Mouse (Mus musculus): Measurements from ENCODE around the gene Foxj1.

The Foxj1 gene

DNA sequence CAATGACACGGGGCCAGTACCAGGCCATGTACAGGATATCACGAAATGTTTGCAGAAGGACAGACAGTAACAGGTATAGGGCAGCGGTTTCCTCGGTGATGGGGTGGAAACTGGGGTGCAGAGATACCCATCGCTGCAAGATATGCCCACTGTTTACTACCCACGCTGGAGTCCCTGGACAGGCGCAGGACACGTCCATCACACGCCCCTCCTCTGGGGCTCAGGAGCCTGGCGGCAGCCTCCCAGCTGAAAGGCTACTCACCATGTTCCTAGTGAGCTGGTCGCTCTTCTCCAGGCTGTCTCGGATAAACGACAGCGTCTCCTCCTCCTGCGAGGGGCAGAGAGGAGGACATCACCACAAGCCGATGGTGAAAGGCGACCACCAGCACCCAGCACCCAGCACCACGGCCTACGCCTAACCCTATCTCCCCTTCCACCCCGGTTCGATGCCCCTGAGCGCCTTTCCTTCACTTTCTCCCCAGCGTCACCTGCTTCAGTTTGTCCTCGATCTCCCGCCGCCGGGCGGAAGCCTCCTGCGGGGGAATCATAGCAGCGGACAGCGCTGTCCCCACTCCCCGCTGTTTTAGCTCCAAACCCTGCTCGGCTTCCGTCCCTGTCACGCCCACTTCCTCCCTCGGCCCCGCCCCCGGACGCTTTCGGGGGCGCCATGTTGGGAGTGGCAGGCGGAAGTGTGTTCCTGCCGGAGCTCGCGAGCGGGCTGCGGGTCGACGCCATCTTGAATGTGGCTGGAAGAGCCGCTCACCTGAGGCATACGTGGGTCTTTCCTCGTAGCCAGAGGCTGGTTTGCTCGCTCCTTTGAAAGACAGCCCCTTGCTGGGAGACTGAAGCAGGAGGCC is 28.8 kb downstream of the Foxj1 start:
- in situ Hi-C loops (cut with MboI, MseI): no loop called here

DNA sequence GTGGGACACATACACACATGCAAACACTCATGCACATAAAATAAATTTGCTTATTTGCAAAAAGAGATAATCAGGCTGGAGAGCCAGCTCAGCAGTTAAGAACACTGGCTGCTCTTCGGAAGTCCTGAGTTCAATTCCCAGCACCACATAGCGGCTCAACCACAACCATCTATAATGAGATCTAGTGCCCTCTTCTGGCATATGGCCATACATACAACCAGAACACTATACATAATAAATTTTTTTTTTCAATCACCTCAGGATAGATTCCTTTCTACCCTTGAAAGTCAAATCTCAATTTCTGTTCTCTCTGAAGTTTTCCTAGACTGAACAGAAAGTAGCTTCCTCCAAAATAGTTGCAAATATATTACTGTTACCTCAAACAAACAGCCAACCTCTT is 29.8 kb downstream of the Foxj1 start:
- in situ Hi-C loops (cut with MboI, MseI): no loop called here

DNA sequence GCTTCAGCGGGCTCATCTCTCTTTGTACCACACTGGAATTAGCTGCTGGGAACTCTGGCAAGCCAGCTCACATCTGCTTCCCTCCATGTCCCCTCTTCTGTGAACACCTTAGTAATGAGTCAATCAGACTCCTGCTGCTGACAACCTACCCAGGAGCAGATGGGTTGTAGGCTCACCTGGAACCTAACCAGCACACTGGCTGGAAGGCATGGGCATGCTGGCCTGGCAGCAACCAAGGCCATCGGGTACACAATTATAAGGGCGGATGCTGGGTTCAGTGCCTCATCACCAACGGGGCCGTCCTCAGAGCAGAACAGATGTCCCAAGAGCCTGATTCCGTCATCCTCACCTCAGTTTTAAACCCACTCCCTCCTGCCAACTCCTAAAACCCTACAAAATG is 36.6 kb downstream of the Foxj1 start:
- in situ Hi-C loops (cut with MboI, MseI): loop anchor here (5.0 kb wide), 1 partner anchor 76 kb away; no protein-coding TSS in a partner anchor

DNA sequence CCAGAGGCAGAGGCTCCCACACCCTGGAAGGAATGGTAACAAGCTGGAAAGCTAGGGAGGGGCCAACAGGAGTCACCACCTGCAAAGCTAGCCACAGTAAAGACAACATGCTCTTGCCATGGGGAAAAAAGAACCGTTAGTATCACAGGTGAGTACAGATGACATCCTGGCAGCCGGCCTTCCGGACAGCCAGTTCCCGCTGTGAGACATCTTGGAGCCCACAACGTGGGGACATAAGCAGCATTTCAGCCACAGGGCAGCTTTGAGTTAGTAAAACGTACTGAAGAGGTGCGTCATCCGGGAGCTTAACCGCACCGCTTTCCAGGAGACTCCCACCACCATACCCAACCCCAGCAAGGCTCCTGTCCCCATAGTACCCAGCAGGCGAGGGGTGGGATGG is 37.0 kb downstream of the Foxj1 start:
- in situ Hi-C loops (cut with MboI, MseI): loop anchor here (5.0 kb wide), 1 partner anchor 76 kb away; no protein-coding TSS in a partner anchor

DNA sequence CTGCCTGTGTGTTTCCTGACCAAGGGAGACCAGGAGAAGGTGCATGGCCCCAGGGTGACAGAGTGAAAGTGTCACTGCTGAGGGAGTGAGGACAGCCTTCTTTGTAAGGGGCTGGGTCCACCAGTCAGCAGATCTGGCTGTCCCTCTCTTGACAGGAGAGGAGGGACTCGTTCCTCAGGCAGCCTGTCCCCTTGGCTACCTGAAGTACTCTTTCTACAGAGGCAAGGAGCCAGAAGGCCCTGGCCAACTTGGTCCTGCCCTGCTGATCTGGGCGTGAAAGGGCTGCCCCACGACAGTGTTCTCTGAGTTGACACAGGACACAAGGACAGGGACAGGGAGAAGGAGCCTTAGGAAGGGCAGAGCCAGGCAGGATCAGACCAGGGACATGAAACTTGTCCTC is 38.2 kb downstream of the Foxj1 start:
- in situ Hi-C loops (cut with MboI, MseI): loop anchor here (5.0 kb wide), 1 partner anchor 75 kb away; no protein-coding TSS in a partner anchor

DNA sequence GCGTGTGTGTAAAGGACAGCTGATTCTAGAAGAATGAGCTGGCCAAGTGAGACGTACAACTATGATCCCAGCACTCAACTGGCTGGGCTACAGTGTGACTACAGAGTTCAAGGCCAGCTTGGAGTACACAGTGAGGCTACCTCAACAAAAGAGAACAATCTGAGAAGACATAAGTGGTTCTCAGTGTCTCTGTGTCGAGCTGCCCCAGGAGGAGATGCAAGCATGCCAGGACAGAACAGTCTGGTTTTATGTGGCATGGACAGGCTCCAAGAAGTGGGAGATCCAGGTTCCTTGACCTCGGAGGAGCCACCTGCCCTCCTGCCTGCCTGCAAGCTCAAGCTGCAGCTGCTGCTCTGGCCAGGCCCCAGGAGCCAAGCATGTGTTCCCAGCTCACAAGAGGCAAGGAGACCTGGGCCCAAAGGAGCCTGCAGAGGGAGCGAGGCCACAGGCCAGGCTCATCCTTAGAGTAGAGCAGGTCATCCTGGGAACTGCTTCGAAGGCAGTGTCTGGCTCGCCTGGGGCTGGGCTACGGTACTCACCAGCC is 38.9 kb downstream of the Foxj1 start:
- in situ Hi-C loops (cut with MboI, MseI): loop anchor here (5.0 kb wide), 1 partner anchor 74 kb away; no protein-coding TSS in a partner anchor

DNA sequence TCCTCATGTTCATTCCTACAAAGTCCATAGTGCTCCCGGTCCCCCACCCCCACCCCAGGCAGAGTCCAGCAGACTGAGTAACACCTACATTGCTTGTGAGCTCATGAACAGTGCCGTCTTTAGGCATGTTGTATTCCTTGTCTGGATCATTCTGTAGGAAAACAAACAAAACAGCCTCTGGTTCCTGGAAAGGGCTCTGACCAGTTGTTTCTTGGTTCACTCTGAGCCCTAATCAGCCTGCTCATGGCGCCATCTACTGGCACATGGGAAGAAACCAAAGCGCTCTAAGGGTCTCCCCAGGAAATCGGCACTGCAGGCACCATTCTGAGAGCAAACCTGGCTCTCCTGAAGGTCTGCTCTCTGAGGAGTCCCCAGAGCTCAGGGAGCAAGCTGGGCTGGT is 40.9 kb downstream of the Foxj1 start:
- in situ Hi-C loops (cut with MboI, MseI): no loop called here

DNA sequence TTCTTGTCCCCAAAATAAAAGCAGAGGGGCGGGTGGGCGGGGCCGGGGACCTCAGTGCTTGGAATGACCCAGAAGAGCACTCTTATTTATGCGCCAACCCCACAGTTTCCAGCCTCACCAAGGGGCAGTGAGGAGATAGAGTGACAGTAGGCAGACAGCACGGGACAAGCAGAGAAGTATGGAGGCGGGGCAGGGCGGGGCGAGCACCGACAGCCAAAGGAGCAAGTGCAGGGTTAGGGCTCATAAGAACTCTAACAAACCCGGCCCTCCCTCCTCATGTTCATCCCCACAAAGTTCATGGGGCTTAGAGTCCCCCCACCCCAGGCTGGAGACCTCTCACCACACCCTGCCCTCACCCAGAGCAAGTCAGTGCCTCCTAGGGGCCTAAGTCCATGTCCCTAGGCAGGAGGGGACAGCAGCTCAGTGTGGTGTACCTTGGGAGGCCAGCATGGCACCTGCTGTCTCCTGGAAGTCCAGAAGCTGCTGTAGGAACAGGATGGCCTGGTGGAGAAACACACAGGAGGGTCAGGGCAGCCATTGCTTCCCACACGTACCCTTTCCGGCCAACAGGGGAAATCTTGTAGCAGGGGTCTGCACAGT is 41.6 kb downstream of the Foxj1 start:
- in situ Hi-C loops (cut with MboI, MseI): no loop called here

DNA sequence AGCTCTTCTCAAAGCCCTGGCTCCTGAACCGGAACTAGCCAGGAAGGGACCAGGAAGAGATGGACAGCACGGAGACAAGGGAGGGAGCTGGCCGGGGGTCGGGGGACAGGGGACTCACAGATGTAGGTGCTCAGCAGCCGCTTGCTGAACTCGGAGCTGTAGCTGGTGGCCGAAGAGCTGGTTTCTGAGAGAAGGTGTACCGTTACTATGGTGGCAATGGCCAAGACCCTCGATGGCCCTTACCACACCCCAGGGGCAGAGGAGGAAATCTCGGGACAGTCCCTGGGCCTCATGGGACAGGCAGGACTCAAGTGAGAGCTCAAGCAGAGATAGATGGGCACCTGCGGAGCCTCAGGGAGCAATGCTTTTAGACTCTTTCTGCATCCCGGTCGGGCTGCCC is 42.8 kb downstream of the Foxj1 start:
- in situ Hi-C loops (cut with MboI, MseI): no loop called here

DNA sequence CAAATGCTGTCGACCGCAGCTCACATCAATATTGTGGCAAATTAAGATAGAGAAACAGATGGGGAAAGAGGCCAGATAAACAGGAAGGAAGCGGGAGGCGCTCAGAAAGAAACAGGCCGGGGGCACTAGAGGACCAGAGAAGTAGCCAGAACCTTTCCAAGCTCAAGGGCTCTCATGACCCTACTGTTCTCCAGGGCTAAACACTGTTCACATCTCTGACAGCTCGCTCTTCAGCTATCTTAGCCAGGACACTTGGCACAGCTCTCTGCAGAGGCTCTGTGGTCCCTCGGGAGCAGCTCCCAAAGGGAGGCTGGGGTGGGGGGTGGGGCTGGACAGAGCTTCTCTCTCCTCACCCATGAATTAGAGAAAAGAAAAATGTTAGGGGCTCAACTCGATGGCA is 44.6 kb downstream of the Foxj1 start:
- in situ Hi-C loops (cut with MboI, MseI): no loop called here

DNA sequence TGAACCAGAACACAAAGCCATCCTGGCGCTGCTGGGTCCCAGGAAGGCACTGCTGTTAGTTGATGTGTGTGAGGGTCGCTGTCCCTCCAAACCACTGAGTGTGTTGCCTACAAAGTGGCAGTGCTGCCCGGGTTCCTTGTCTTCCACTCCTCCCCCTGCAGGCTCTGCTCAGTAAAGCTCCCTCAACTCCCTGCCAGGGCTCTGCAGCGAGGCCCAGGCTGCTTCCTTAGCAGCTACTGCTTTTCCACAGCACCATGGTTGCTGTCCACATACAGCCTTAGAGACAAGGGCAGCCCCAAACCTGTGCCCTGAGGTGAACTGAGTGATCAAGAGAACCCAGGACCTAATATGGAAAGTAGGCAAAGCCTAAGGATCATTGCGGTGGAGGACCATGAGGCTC is 47.8 kb downstream of the Foxj1 start:
- in situ Hi-C loops (cut with MboI, MseI): no loop called here

DNA sequence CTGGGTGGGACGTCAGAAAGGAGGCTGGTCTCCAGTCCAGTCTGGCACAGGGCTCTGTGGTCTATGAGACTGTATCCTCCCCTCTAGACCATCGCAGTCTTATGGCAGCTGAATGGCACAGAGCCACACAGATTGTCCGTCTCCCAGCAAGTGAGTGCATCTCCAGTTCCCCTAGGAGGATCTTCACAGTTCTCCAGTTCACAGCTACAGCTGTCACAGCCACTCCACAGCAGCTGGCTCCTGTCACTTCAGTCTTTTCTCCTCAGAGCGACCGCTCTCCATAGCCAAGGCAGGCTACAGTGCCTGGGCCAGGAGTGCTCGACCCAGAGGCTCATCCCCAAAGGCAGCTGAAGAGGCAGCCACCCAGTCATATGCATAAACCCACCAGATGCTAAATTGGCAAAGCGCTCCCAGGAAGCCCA is 49.4 kb downstream of the Foxj1 start:
- in situ Hi-C loops (cut with MboI, MseI): no loop called here

DNA sequence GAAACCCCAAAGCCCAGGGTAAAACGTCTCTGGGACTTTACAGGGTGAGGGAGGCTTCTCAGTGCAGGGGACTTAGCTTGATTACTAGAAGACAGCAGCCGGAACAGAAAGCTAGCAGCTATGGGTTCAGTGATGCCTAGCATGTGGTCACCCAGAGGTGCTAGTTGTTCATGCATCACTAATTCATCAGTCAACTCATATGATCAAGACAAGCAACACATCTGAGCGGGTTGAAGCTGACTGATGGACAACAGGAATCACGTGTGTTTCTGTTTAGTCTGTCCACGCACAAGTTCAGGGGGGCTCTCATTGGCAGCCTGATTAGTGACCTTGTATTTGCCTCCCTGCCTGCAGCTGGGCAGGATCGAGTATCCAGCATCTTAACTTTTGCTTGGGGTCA is 51.2 kb downstream of the Foxj1 start:
- in situ Hi-C loops (cut with MboI, MseI): no loop called here

DNA sequence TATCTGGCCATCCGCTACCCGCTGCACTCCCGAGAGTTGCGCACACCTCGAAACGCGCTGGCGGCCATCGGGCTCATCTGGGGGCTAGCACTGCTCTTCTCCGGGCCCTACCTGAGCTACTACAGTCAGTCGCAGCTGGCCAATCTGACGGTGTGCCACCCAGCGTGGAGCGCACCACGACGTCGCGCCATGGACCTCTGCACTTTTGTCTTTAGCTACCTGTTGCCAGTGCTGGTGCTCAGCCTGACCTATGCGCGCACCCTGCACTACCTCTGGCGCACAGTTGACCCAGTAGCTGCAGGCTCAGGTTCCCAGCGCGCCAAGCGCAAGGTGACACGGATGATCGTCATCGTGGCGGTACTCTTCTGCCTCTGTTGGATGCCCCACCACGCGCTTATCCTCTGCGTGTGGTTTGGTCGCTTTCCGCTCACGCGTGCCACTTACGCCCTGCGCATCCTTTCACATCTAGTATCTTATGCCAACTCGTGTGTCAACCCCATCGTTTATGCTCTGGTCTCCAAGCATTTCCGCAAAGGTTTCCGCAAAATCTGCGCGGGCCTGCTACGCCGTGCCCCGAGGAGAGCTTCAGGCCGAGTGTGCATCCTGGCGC is 52.2 kb downstream of the Foxj1 start:
- in situ Hi-C loops (cut with MboI, MseI): no loop called here

DNA sequence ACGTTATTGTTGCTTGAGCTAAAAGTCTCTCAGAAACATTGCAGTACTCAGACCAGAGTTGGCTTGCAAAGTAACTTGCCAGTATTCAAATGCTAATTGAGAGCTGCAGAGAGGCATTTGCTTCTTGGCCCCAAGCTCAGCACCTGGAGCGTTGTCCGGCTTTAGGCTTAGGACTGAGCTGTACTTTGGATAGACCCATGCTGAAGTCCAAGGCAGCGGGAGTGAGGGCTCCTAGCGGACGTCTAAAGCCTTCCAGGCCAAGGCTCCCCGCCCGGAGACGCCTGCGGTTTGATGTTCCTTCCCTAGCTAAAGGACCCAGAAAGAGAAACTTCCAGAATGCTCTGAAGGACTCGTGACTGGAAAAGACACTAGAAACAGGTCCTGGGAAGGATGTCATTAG is 53.1 kb downstream of the Foxj1 start:
- in situ Hi-C loops (cut with MboI, MseI): no loop called here

DNA sequence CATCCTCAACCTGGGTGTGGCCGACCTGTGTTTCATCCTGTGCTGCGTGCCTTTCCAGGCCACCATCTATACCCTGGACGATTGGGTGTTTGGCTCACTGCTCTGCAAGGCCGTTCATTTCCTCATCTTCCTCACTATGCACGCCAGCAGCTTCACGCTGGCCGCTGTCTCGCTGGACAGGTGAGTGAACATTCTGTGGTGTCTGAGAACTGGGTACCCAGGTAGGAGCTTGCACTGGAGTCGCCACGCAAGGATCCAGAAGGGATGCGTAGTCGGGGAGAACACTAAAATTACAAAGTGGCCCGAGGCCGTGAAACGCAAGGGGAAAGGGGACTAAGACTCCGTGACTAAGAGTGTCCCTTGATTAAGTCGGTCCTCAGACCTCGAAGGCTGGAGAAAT is 53.5 kb downstream of the Foxj1 start:
- in situ Hi-C loops (cut with MboI, MseI): no loop called here

DNA sequence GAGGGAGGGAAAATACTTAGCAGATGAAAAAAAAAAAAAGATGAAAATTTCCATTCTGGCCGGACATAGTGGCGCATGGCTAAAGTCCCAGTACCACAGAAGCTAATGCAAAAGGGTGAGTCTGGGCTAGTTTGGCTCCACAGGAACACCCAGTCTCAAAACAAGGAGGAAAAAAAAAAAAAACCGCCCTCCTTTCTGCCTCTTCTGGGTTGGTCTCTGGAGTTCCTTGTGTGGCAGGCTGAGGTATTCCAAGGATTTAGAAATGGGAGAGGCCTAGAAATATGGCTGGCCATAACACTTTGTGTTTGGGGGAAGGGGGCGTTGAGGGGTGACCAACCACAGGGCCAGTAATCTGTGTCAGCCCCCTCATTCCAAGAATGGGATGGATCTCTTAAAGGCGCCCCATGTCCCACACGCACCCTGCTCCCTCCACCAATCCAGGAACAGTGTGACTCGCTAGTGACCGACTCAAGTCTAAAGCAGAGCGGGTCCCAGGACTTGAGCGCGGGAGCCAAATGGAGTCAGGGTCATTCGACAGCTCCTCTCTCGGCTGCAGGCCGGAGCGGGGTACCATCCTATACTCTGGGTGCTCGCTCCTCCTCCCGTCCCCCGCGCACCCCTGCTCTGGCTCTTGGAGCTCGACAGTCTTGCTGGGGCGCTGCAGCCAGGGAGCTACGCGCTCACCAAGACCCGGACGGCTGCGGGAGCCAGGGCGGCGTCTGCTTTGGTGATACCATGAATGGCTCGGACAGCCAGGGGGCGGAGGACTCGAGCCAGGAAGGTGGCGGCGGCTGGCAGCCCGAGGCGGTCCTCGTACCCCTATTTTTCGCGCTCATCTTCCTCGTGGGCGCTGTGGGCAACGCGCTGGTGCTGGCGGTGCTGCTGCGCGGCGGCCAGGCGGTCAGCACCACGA is 54.2 kb downstream of the Foxj1 start, which contains the start of gene Galr2:
Galr2 (plus strand) TSS at position 189 of the 913 bp plus-strand sequence.
- in situ Hi-C loops (cut with MboI, MseI): no loop called here
